Comparison of ENCODE assay signal across 30 mouse cellular contexts in genomic region chr3:109031626-109032025, GRCm38 (mm10). TPM values are rescaled to one million over a fixed set of nuclear protein-coding genes. Genes with fewer than 3 reads are reported as not detected.
DNase-seq lines count a peak whose midpoint lies in the region; ATAC-seq and TF ChIP-seq lines count a peak whose summit lies in the region.
"Had no signal": no experiment of that assay in that cellular context is flagged by ENCODE, and none has a peak within 500 bp of the region (broad histone marks: within the 10 kb centered on the region; RNA-seq: fewer than 3 reads in every experiment).

No protein-coding gene starts in this region.

- H3K27me3 ChIP-seq in lung, postnatal 0 days (replicated peaks; ENCODE audit: insufficient read depth, low read length) = no peaks in the 10 kb centered on the region
- no peaks in the 10 kb centered on the region for H3K27me3 ChIP-seq in small intestine, adult 2 months (ENCODE audit: control insufficient read depth, insufficient read depth, low read length)
- H3K27me3 ChIP-seq: embryonic facial prominence, embryonic 13.5 days; heart, embryonic 15.5 days; Patski had no signal

- no peak for TF ChIP-seq EP300 in lung, postnatal 0 days (IDR thresholded peaks at IDR 0.05)

- 57% methylated on average over 3 of the region's 3 CpGs for WGBS in lung, postnatal 0 days
- WGBS in small intestine, adult 2 months = 40% methylated on average over 3 of the region's 3 CpGs

- H3K9ac ChIP-seq in lung, postnatal 0 days (replicated peaks; ENCODE audit: low read depth) = no peak overlapping the region
- H3K9ac ChIP-seq: embryonic facial prominence, embryonic 13.5 days; forebrain, embryonic 12.5 days; heart, embryonic 15.5 days; hindbrain, embryonic 14.5 days had no signal

- H3K4me3 ChIP-seq in lung, postnatal 0 days (ENCODE audit: low read depth, low read length) = no peak overlapping the region
- H3K4me3 ChIP-seq in small intestine, adult 2 months (ENCODE audit: low read depth, low read length) = no peak overlapping the region
- H3K4me3 ChIP-seq: embryonic facial prominence, embryonic 13.5 days; forebrain, embryonic 12.5 days; heart, adult 2 months; heart, embryonic 15.5 days; hindbrain, embryonic 10.5 days had no signal

- TF ChIP-seq CTCF in lung, postnatal 0 days (IDR thresholded peaks at IDR 0.05) = no peak
- no peak for TF ChIP-seq CTCF in small intestine, adult 2 months (IDR thresholded peaks at IDR 0.05; ENCODE audit: extremely low read depth, insufficient read length, insufficient replicate concordance, low read depth, low read length)

- H3K4me2 ChIP-seq in lung, postnatal 0 days (replicated peaks; ENCODE audit: low read depth, low read length) = no peak overlapping the region
- H3K4me2 ChIP-seq: embryonic facial prominence, embryonic 13.5 days; forebrain, embryonic 12.5 days; heart, embryonic 11.5 days; heart, embryonic 15.5 days; hindbrain, embryonic 14.5 days had no signal

- peak; percentile 16 for DNase-seq in adrenal gland, postnatal 10 days
- no peak for DNase-seq in adrenal gland, postnatal 4 days (ENCODE audit: low spot score in 2 of 2)
- peak; percentile 47 for DNase-seq in lung, postnatal 0 days (ENCODE audit: low spot score)
- no peak for DNase-seq in lung, postnatal 14 days
- DNase-seq in cerebellum, adult 11 months = no peak
- DNase-seq in embryo, embryonic 10.5 days (ENCODE audit: low spot score) = no peak
- DNase-seq: adrenal gland, adult 2 months; adrenal gland, postnatal 36 days; cerebellum, adult 11-12 months; cerebellum, adult 9-10 months; cerebellum, postnatal 25 days had no signal

- no peak overlapping the region for H3K27ac ChIP-seq in lung, postnatal 0 days (ENCODE audit: low read length)
- peak overlapping the region; percentile 97 for H3K27ac ChIP-seq in small intestine, adult 2 months (ENCODE audit: insufficient read depth, low read depth, low read length)
- H3K27ac ChIP-seq: embryonic facial prominence, embryonic 13.5 days; forebrain, embryonic 12.5 days; heart, embryonic 15.5 days; hindbrain, embryonic 10.5 days; hindbrain, embryonic 14.5 days had no signal

- H3K9me3 ChIP-seq in lung, postnatal 0 days (ENCODE audit: low read length) = no peaks in the 10 kb centered on the region
- H3K9me3 ChIP-seq: embryonic facial prominence, embryonic 13.5 days; heart, embryonic 15.5 days; hindbrain, embryonic 10.5 days had no signal

- no peak for ATAC-seq in lung, postnatal 0 days
- ATAC-seq: activated CD4-positive, CD25-positive, alpha-beta regulatory T cell, adult 4 months; forebrain, embryonic 16.5 days; Patski had no signal

- no peak for TF ChIP-seq POLR2A in small intestine, adult 2 months (IDR thresholded peaks at IDR 0.05; ENCODE audit: low read depth, low read length)

- no peaks in the 10 kb centered on the region for H3K36me3 ChIP-seq in lung, postnatal 0 days (ENCODE audit: insufficient read depth, low read length)
- no peaks in the 10 kb centered on the region for H3K36me3 ChIP-seq in small intestine, adult 2 months (ENCODE audit: control insufficient read depth, insufficient read depth, low read length)
- H3K36me3 ChIP-seq: embryonic facial prominence, embryonic 13.5 days; forebrain, embryonic 12.5 days; heart, embryonic 15.5 days; hindbrain, embryonic 10.5 days had no signal

- H3K4me1 ChIP-seq in lung, postnatal 0 days (ENCODE audit: insufficient read depth, low read depth, low read length) = no peaks in the 10 kb centered on the region
- peaks cover 11% of the 10 kb centered on the region; the same call in 1 of the 2 replicates for H3K4me1 ChIP-seq in small intestine, adult 2 months (ENCODE audit: control insufficient read depth, insufficient read depth, insufficient read length, low read length)
- H3K4me1 ChIP-seq: heart, embryonic 15.5 days had no signal

RNA-seq across cellular contexts. Expression of gene Fam102b, which starts 4.2 kb away (rescaled TPM):
- 10 to 100 TPM; 14.8 to 18.0 TPM for total RNA-seq in adrenal gland, postnatal 10 days (2021)
- total RNA-seq in adrenal gland, postnatal 4 days (2021) = 10 to 100 TPM; 20.7 to 22.7 TPM
- polyA plus RNA-seq in lung, postnatal 0 days (2015; fragmentation: Nextera tagmentation; extraction: Ambion mirVana) = 13.2 and 13.7 TPM in 2 replicates
- polyA plus RNA-seq in small intestine, adult 2 months (2012; rRNA removed) = 1.0 and 3.0 TPM in 2 replicates

RNA-seq across cellular contexts. Expression of gene Slc25a54, which starts 48.6 kb away (rescaled TPM):
- total RNA-seq in adrenal gland, postnatal 10 days (2021) = not detected
- total RNA-seq in adrenal gland, postnatal 4 days (2021) = not detected
- not detected in 2 replicates for polyA plus RNA-seq in lung, postnatal 0 days (2015; fragmentation: Nextera tagmentation; extraction: Ambion mirVana)
- not detected in 2 replicates for polyA plus RNA-seq in small intestine, adult 2 months (2012; rRNA removed)
- total RNA-seq: adrenal gland, adult 2 months; adrenal gland, postnatal 36 days; gastrocnemius, adult 18-20 months; gastrocnemius, postnatal 14 days; heart, adult 2 months; heart, postnatal 14 days had no signal
- polyA plus RNA-seq: activated CD4-positive, CD25-positive, alpha-beta regulatory T cell, adult 4 months; adrenal gland, adult 2 months; brain, embryonic 14.5 days; C2C12; cortical plate, adult 2 months; embryonic facial prominence, embryonic 13.5 days; forebrain, embryonic 16.5 days; frontal cortex, adult 2 months; gonadal fat pad, adult 2 months; heart, adult 2 months; heart, embryonic 11.5 days; heart, embryonic 15.5 days; hindbrain, embryonic 10.5 days; hindbrain, embryonic 14.5 days; Patski had no signal

Comparison
In these comparisons a context has a peak if more than half of its experiments do, and no peak if none do; other contexts are left out.
1. DNase-seq: peak in adrenal gland, postnatal 10 days (single experiment) and lung, postnatal 0 days (single experiment); none in adrenal gland, postnatal 4 days (0 of 2), lung, postnatal 14 days (single experiment), cerebellum, adult 11 months (single experiment) and embryo, embryonic 10.5 days (single experiment).